Mouse (Mus musculus) liver, postnatal 0 days (tissue): Measurements from ENCODE around the gene Bmp8b. TPM values are rescaled to one million over a fixed set of nuclear protein-coding genes. Genes with fewer than 3 reads are reported as not detected.

ENCODE experiments used
- ATAC-seq: fragments of 200-750 bp; cut with Nextera tagmentation; 2 replicates; pipeline ENCODE4 v1.8.0; 2017; ENCODE audit warnings: mild to moderate bottlenecking, moderate library complexity
- DNase-seq: peaks from one replicate; pipeline ENCODE4 v3.0.0-alpha.2; 2016
- H3K27ac ChIP-seq: fragments of 300-500 bp; sonication (generic); 2 replicates; pipeline ENCODE4 v1.5.1; 2014; ENCODE audit warnings: antibody characterized with exemption, moderate library complexity, mild to moderate bottlenecking, low read depth
- H3K27me3 ChIP-seq: fragments of 300-500 bp; sonication (generic); 2 replicates; pipeline ENCODE4 v1.6.1; 2014; ENCODE audit warnings: low read length, control low read depth, mixed read lengths; ENCODE audit not compliant: insufficient read depth
- H3K36me3 ChIP-seq: fragments of 300-500 bp; sonication (generic); replicated peaks from 2 replicates; pipeline ENCODE4 v1.6.1; 2014; ENCODE audit warnings: mild to moderate bottlenecking, control low read depth, low read length, moderate library complexity, mixed read lengths; ENCODE audit not compliant: insufficient read depth
- H3K4me1 ChIP-seq: fragments of 300-500 bp; sonication (generic); 2 replicates; pipeline ENCODE4 v1.6.1; 2014; ENCODE audit warnings: antibody characterized with exemption, mild to moderate bottlenecking, control low read depth; ENCODE audit not compliant: insufficient read depth
- H3K4me2 ChIP-seq: fragments of 300-500 bp; sonication (generic); 2 replicates; pipeline ENCODE4 v1.6.1; 2014; ENCODE audit warnings: low read depth, mild to moderate bottlenecking, low read length, moderate library complexity, mixed read lengths
- H3K4me3 ChIP-seq: fragments of 300-500 bp; sonication (generic); 2 replicates; pipeline ENCODE4 v1.5.1; 2014; ENCODE audit warnings: low read depth, low read length
- H3K9ac ChIP-seq: fragments of 300-500 bp; sonication (generic); replicated peaks from 2 replicates; pipeline ENCODE4 v1.6.1; 2014; ENCODE audit warnings: mild to moderate bottlenecking, moderate library complexity
- H3K9me3 ChIP-seq: fragments of 300-500 bp; sonication (generic); 2 replicates; pipeline ENCODE4 v1.6.1; 2016; ENCODE audit warnings: mild to moderate bottlenecking, control low read depth, low read length, mixed read lengths
- CTCF ChIP-seq: sonication (generic); IDR thresholded peaks from 2 replicates; pipeline ENCODE4 v1.5.1; 2016; ENCODE audit warnings: antibody characterized with exemption, low read depth
- EP300 ChIP-seq: IDR thresholded peaks from 2 replicates; pipeline ENCODE4 v1.6.1; 2016; ENCODE audit warnings: antibody characterized with exemption, low read depth, mild to moderate bottlenecking
- WGBS: fragments of 180-500 bp; shearing (Covaris S2); extraction: QIAGEN DNeasy Blood & Tissue Kit; methylation state at CpG from one replicate; pipeline ENCODE4 v1.1.7; 2014; ENCODE audit not compliant: insufficient replicate concordance; 5-methylcytosine and 5-hydroxymethylcytosine counted together
- polyA plus RNA-seq: library from polyadenylated mRNA; unstranded; fragments of >200 nt; fragmentation: Nextera tagmentation; extraction: Ambion mirVana; gene quantifications from 2 replicates; pipeline ENCODE4 v1.2.1, GENCODE M21; 2015

Gene Bmp8b
- polyA plus RNA-seq, 1 experiment from 2014 or later: 0.07 TPM

- 73% methylated on average over 8 of the region's 8 CpGs for WGBS
- Histone ChIP-seq H3K9me3 (no peaks in the 10 kb centered on the region), H3K4me2 (no peak overlapping the region), H3K27ac (no peak overlapping the region), H3K27me3 (no peaks in the 10 kb centered on the region), H3K36me3 (no peaks in the 10 kb centered on the region), H3K9ac (no peak overlapping the region), H3K4me3 (no peak overlapping the region), H3K4me1 (no peaks in the 10 kb centered on the region)
- no peak for DNase-seq
- no peak for ATAC-seq
- TF ChIP-seq CTCF: no peak
- TF ChIP-seq EP300: no peak
Observed at GRCm38 (mm10) chr4:123076928-123077327, 28.0 kb upstream of the Bmp8b start.

- DNase-seq: no peak
- TF ChIP-seq CTCF (no peak), EP300 (peak; percentile 73)
- peak; percentile 49 for ATAC-seq
- H3K9ac ChIP-seq: no peak overlapping the region
- no peaks in the 10 kb centered on the region for H3K9me3 ChIP-seq
- no peak overlapping the region for H3K4me2 ChIP-seq
- no peak overlapping the region for H3K4me3 ChIP-seq
- WGBS: 41% methylated on average over 4 of the region's 4 CpGs
- no peak overlapping the region for H3K27ac ChIP-seq
- H3K36me3 ChIP-seq: no peaks in the 10 kb centered on the region
- no peaks in the 10 kb centered on the region for H3K4me1 ChIP-seq
- H3K27me3 ChIP-seq: no peaks in the 10 kb centered on the region
Observed at GRCm38 (mm10) chr4:123078231-123078630, 26.7 kb upstream of the Bmp8b start.

- Histone ChIP-seq H3K9ac (no peak overlapping the region), H3K36me3 (no peaks in the 10 kb centered on the region), H3K9me3 (no peaks in the 10 kb centered on the region), H3K4me1 (no peaks in the 10 kb centered on the region), H3K4me3 (no peak overlapping the region), H3K27ac (no peak overlapping the region), H3K27me3 (no peaks in the 10 kb centered on the region), H3K4me2 (no peak overlapping the region)
- WGBS: 55% methylated on average over 13 of the region's 13 CpGs
- TF ChIP-seq CTCF: no peak
- TF ChIP-seq EP300: no peak
- ATAC-seq: 0 out of 2 replicates have a peak, but pooled peaks have one; percentile 16
- DNase-seq: peak; percentile 30
Observed at GRCm38 (mm10) chr4:123080791-123081190, 24.2 kb upstream of the Bmp8b start.

GRCm38 (mm10) chr4:123082283-123083163, 22.4 kb upstream of the Bmp8b start:
- Histone ChIP-seq H3K27ac (no peak overlapping the region), H3K36me3 (no peaks in the 10 kb centered on the region), H3K9me3 (no peaks in the 10 kb centered on the region), H3K4me1 (no peaks in the 10 kb centered on the region), H3K4me2 (no peak overlapping the region), H3K9ac (no peak overlapping the region), H3K4me3 (no peak overlapping the region), H3K27me3 (no peaks in the 10 kb centered on the region)
- ATAC-seq: peak; percentile 63
- 74% methylated on average over 20 of the region's 20 CpGs for WGBS
- TF ChIP-seq EP300: no peak
- peak; percentile 91 for TF ChIP-seq CTCF
- peak; percentile 68 for DNase-seq

- DNase-seq: no peak
- no peak overlapping the region for H3K9ac ChIP-seq
- H3K36me3 ChIP-seq: no peaks in the 10 kb centered on the region
- no peaks in the 10 kb centered on the region for H3K9me3 ChIP-seq
- 54% methylated on average over 13 of the region's 13 CpGs for WGBS
- no peak for TF ChIP-seq EP300
- TF ChIP-seq CTCF: no peak
- H3K27ac ChIP-seq: no peak overlapping the region
- no peaks in the 10 kb centered on the region for H3K27me3 ChIP-seq
- no peak overlapping the region for H3K4me3 ChIP-seq
- no peaks in the 10 kb centered on the region for H3K4me1 ChIP-seq
- peak; percentile 20; the same call in 1 of the 2 replicates for ATAC-seq
- no peak overlapping the region for H3K4me2 ChIP-seq
Observed at GRCm38 (mm10) chr4:123083323-123083902, 21.6 kb upstream of the Bmp8b start.

- Histone ChIP-seq H3K4me3 (no peak overlapping the region), H3K9me3 (no peaks in the 10 kb centered on the region), H3K4me1 (no peaks in the 10 kb centered on the region), H3K4me2 (no peak overlapping the region), H3K9ac (no peak overlapping the region), H3K27ac (no peak overlapping the region), H3K36me3 (no peaks in the 10 kb centered on the region), H3K27me3 (no peaks in the 10 kb centered on the region)
- ATAC-seq (no peak), DNase-seq (no peak)
- WGBS: 72% methylated on average over 2 of the region's 2 CpGs
- TF ChIP-seq CTCF (no peak), EP300 (no peak)
Observed at GRCm38 (mm10) chr4:123085290-123085689, 19.7 kb upstream of the Bmp8b start.
